ENCODE assay signal across 8 mouse cellular contexts in genomic region chr5:43634602-43635081, GRCm38 (mm10). TPM values are rescaled to one million over a fixed set of nuclear protein-coding genes. Genes with fewer than 3 reads are reported as not detected.
DNase-seq lines count a peak whose midpoint lies in the region; ATAC-seq and TF ChIP-seq lines count a peak whose summit lies in the region.

No protein-coding gene starts in this region.

- peak; percentile 5; the same call in 1 of the 2 replicates for TF ChIP-seq CTCF in small intestine, adult 2 months (IDR thresholded peaks at IDR 0.05; ENCODE audit: extremely low read depth, insufficient read length, insufficient replicate concordance, low read depth, low read length)

- ATAC-seq in hindbrain, embryonic 16.5 days, result peak; percentile 80

- no peak for TF ChIP-seq POLR2A in small intestine, adult 2 months (IDR thresholded peaks at IDR 0.05; ENCODE audit: low read depth, low read length)

- H3K4me1 ChIP-seq in hindbrain, embryonic 16.5 days (ENCODE audit: control insufficient read depth, insufficient read depth, low read depth, low read length), result peaks cover 2% of the 10 kb centered on the region; the same call in 1 of the 2 replicates
- no peaks in the 10 kb centered on the region for H3K4me1 ChIP-seq in small intestine, adult 2 months (ENCODE audit: control insufficient read depth, insufficient read depth, insufficient read length, low read length)

- H3K36me3 ChIP-seq in hindbrain, embryonic 16.5 days (ENCODE audit: control insufficient read depth, insufficient read depth, low read length), result no peaks in the 10 kb centered on the region
- H3K36me3 ChIP-seq in small intestine, adult 2 months (ENCODE audit: control insufficient read depth, insufficient read depth, low read length), result no peaks in the 10 kb centered on the region

- no peak overlapping the region for H3K4me2 ChIP-seq in hindbrain, embryonic 16.5 days (ENCODE audit: low read length)

- H3K9ac ChIP-seq in hindbrain, embryonic 16.5 days (ENCODE audit: low read depth, low read length), result no peak overlapping the region

- H3K27ac ChIP-seq in hindbrain, embryonic 16.5 days (ENCODE audit: low read depth, low read length), result no peak overlapping the region
- no peak overlapping the region for H3K27ac ChIP-seq in small intestine, adult 2 months (ENCODE audit: insufficient read depth, low read depth, low read length)

- no peaks in the 10 kb centered on the region for H3K9me3 ChIP-seq in hindbrain, embryonic 16.5 days (ENCODE audit: control insufficient read depth, low read length)

- DNase-seq in cerebellum, adult 9-10 months, result peak; percentile 25
- no peak for DNase-seq in cerebellum, adult 18-20 months
- peak; percentile 7 for DNase-seq in thymus, postnatal 0 days (ENCODE audit: low spot score)
- DNase-seq in thymus, postnatal 10 days (ENCODE audit: low spot score in 2 of 2), result no peak
- DNase-seq in lung, postnatal 36 days, result peak; percentile 6
- no peak for DNase-seq in gastrocnemius, adult 18-20 months (ENCODE audit: low spot score)

- no peak overlapping the region for H3K4me3 ChIP-seq in hindbrain, embryonic 16.5 days (ENCODE audit: low read length)
- H3K4me3 ChIP-seq in small intestine, adult 2 months (ENCODE audit: low read depth, low read length), result no peak overlapping the region

- WGBS in hindbrain, embryonic 16.5 days, result 29% methylated on average over 9 of the region's 9 CpGs
- WGBS in small intestine, adult 2 months, result 31% methylated on average over 9 of the region's 9 CpGs

- H3K27me3 ChIP-seq in hindbrain, embryonic 16.5 days (replicated peaks; ENCODE audit: control insufficient read depth, insufficient read depth, low read length), result no peaks in the 10 kb centered on the region
- H3K27me3 ChIP-seq in small intestine, adult 2 months (ENCODE audit: control insufficient read depth, insufficient read depth, low read length), result no peaks in the 10 kb centered on the region

RNA-seq across cellular contexts. Expression of gene Cc2d2a, which starts 27.5 kb away (rescaled TPM):
- 1.4 and 1.8 TPM in 2 replicates for polyA plus RNA-seq in thymus, postnatal 0 days (2015; fragmentation: Nextera tagmentation; extraction: Ambion mirVana)
- 7.2 and 8.4 TPM in 2 replicates for polyA plus RNA-seq in hindbrain, embryonic 16.5 days (2015; fragmentation: Nextera tagmentation; extraction: Ambion mirVana)
- polyA plus RNA-seq in small intestine, adult 2 months (2012; rRNA removed), result 0.28 and 0.46 TPM in 2 replicates
- total RNA-seq in gastrocnemius, adult 18-20 months (2021), result 1 to 10 TPM; 4.0 to 5.7 TPM

Comparison
In these comparisons a context has a peak if more than half of its experiments do, and no peak if none do; other contexts are left out.
1. DNase-seq: peak in cerebellum, adult 9-10 months (single experiment), thymus, postnatal 0 days (single experiment) and lung, postnatal 36 days (single experiment); none in cerebellum, adult 18-20 months (0 of 2), thymus, postnatal 10 days (0 of 2) and gastrocnemius, adult 18-20 months (single experiment).